Mouse (Mus musculus) lung, embryonic 16.5 days (tissue): ENCODE data around the gene Ube2r2. TPM values are rescaled to one million over a fixed set of nuclear protein-coding genes. Genes with fewer than 3 reads are reported as not detected.
A peak's percentile ranks its signal among the peaks of the same experiment; 100 is the strongest.

ENCODE experiments used
- ATAC-seq: fragments of 200-750 bp; cut with Nextera tagmentation; 2 replicates; pipeline ENCODE4 v1.8.0; 2017; ENCODE audit warnings: low read depth, mild to moderate bottlenecking, moderate library complexity
- H3K27ac ChIP-seq: fragments of 300-500 bp; sonication (generic); 2 replicates; pipeline ENCODE4 v1.5.1; 2014; ENCODE audit warnings: mild to moderate bottlenecking, control low read depth, low read length
- H3K27me3 ChIP-seq: fragments of 300-500 bp; sonication (generic); 2 replicates; pipeline ENCODE4 v1.6.1; 2014; ENCODE audit warnings: low read depth, low read length, mixed read lengths; ENCODE audit not compliant: control insufficient read depth, insufficient read depth
- H3K36me3 ChIP-seq: fragments of 300-500 bp; sonication (generic); 2 replicates; pipeline ENCODE4 v1.6.1; 2014; ENCODE audit warnings: low read length; ENCODE audit not compliant: control insufficient read depth, insufficient read depth
- H3K4me1 ChIP-seq: fragments of 300-500 bp; sonication (generic); replicated peaks from 2 replicates; pipeline ENCODE4 v1.6.1; 2014; ENCODE audit warnings: low read length, mixed read lengths; ENCODE audit not compliant: control insufficient read depth, insufficient read depth
- H3K4me2 ChIP-seq: fragments of 300-500 bp; sonication (generic); 2 replicates; pipeline ENCODE4 v1.6.1; 2014; ENCODE audit warnings: low read depth, low read length, control low read depth
- H3K4me3 ChIP-seq: fragments of 300-500 bp; sonication (generic); 2 replicates; pipeline ENCODE4 v1.5.1; 2014; ENCODE audit warnings: mild to moderate bottlenecking, low read length, control low read depth
- H3K9ac ChIP-seq: fragments of 300-500 bp; sonication (generic); 2 replicates; pipeline ENCODE4 v1.6.1; 2014; ENCODE audit warnings: low read length, control low read depth
- H3K9me3 ChIP-seq: fragments of 300-500 bp; sonication (generic); 2 replicates; pipeline ENCODE4 v1.6.1; 2016; ENCODE audit warnings: low read length; ENCODE audit not compliant: control insufficient read depth
- WGBS: fragments of 180-500 bp; shearing (Covaris S2); extraction: QIAGEN DNeasy Blood & Tissue Kit; methylation state at CpG from one replicate; pipeline ENCODE4 v1.1.7; 2014; 5-methylcytosine and 5-hydroxymethylcytosine counted together
- polyA plus RNA-seq: library from polyadenylated mRNA; unstranded; fragments of >200 nt; fragmentation: Nextera tagmentation; extraction: Ambion mirVana; gene quantifications from 2 replicates; pipeline ENCODE4 v1.2.1, GENCODE M21; 2015

Gene Ube2r2
- polyA plus RNA-seq, 1 experiment from 2014 or later, result 72.9 TPM

- Histone ChIP-seq H3K9ac (no peak overlapping the region), H3K4me2 (no peak overlapping the region), H3K9me3 (no peaks in the 10 kb centered on the region), H3K36me3 (no peaks in the 10 kb centered on the region), H3K4me1 (peaks cover 6% of the 10 kb centered on the region; the same call in 1 of the 2 replicates), H3K27ac (no peak overlapping the region), H3K4me3 (no peak overlapping the region), H3K27me3 (no peaks in the 10 kb centered on the region)
- no peak for ATAC-seq
- WGBS, result 91% methylated on average over 1 of the region's 1 CpGs
Observed at GRCm38 (mm10) chr4:41158251-41158650, 22.7 kb downstream of the Ube2r2 start.

GRCm38 (mm10) chr4:41161232-41161631 lies 25.7 kb downstream of the Ube2r2 start:
- ATAC-seq, result no peak
- H3K9me3 ChIP-seq, result no peaks in the 10 kb centered on the region
- no peak overlapping the region for H3K4me2 ChIP-seq
- H3K4me1 ChIP-seq, result peaks cover 10% of the 10 kb centered on the region
- no peak overlapping the region for H3K4me3 ChIP-seq
- H3K27me3 ChIP-seq, result no peaks in the 10 kb centered on the region
- H3K9ac ChIP-seq, result no peak overlapping the region
- H3K27ac ChIP-seq, result no peak overlapping the region
- H3K36me3 ChIP-seq, result no peaks in the 10 kb centered on the region
- WGBS, result 94% methylated on average over 3 of the region's 3 CpGs

- no peak for ATAC-seq
- WGBS, result 30% methylated on average over 2 of the region's 2 CpGs
- Histone ChIP-seq H3K27ac (no peak overlapping the region), H3K9ac (no peak overlapping the region), H3K4me3 (no peak overlapping the region), H3K4me2 (no peak overlapping the region), H3K27me3 (no peaks in the 10 kb centered on the region), H3K9me3 (no peaks in the 10 kb centered on the region), H3K36me3 (no peaks in the 10 kb centered on the region; the same call in 1 of the 2 replicates), H3K4me1 (peaks cover 5% of the 10 kb centered on the region)
Observed at GRCm38 (mm10) chr4:41164974-41165373, 29.4 kb downstream of the Ube2r2 start.

- Histone ChIP-seq H3K4me1 (peaks cover 5% of the 10 kb centered on the region), H3K4me3 (no peak overlapping the region), H3K4me2 (no peak overlapping the region), H3K27me3 (no peaks in the 10 kb centered on the region), H3K27ac (no peak overlapping the region), H3K36me3 (no peaks in the 10 kb centered on the region; the same call in 1 of the 2 replicates), H3K9ac (no peak overlapping the region), H3K9me3 (no peaks in the 10 kb centered on the region)
- WGBS, result 63% methylated on average over 6 of the region's 6 CpGs
- peak; percentile 26; the same call in 1 of the 2 replicates for ATAC-seq
Observed at GRCm38 (mm10) chr4:41165693-41166475, 30.3 kb downstream of the Ube2r2 start.

- no peak overlapping the region for H3K4me2 ChIP-seq
- no peak overlapping the region for H3K27ac ChIP-seq
- H3K4me3 ChIP-seq, result no peak overlapping the region
- H3K9ac ChIP-seq, result no peak overlapping the region
- no peak for ATAC-seq
- 61% methylated on average over 2 of the region's 2 CpGs for WGBS
- H3K36me3 ChIP-seq, result peaks cover 8% of the 10 kb centered on the region
- H3K4me1 ChIP-seq, result no peaks in the 10 kb centered on the region
- no peaks in the 10 kb centered on the region for H3K9me3 ChIP-seq
- H3K27me3 ChIP-seq, result no peaks in the 10 kb centered on the region
Observed at GRCm38 (mm10) chr4:41170970-41171369, 35.4 kb downstream of the Ube2r2 start.

- no peaks in the 10 kb centered on the region for H3K4me1 ChIP-seq
- no peaks in the 10 kb centered on the region for H3K9me3 ChIP-seq
- H3K4me2 ChIP-seq, result no peak overlapping the region
- H3K27ac ChIP-seq, result no peak overlapping the region
- ATAC-seq, result no peak
- H3K36me3 ChIP-seq, result peaks cover 18% of the 10 kb centered on the region
- no peak overlapping the region for H3K9ac ChIP-seq
- no peaks in the 10 kb centered on the region for H3K27me3 ChIP-seq
- H3K4me3 ChIP-seq, result no peak overlapping the region
- WGBS, result 80% methylated on average over 2 of the region's 2 CpGs
Observed at GRCm38 (mm10) chr4:41174631-41175030, 39.1 kb downstream of the Ube2r2 start.

GRCm38 (mm10) chr4:41179825-41180725 lies 44.5 kb downstream of the Ube2r2 start:
- WGBS, result 70% methylated on average over 15 of the region's 15 CpGs
- ATAC-seq, result 0 out of 2 replicates have a peak, but pooled peaks have one; percentile 12
- H3K36me3 ChIP-seq, result peaks cover 23% of the 10 kb centered on the region

GRCm38 (mm10) chr4:41189809-41190208 lies 54.3 kb downstream of the Ube2r2 start:
- Histone ChIP-seq H3K4me1 (no peaks in the 10 kb centered on the region), H3K4me2 (no peak overlapping the region), H3K4me3 (no peak overlapping the region), H3K9me3 (no peaks in the 10 kb centered on the region), H3K9ac (no peak overlapping the region), H3K36me3 (peaks cover 38% of the 10 kb centered on the region), H3K27me3 (no peaks in the 10 kb centered on the region), H3K27ac (no peak overlapping the region)
- no peak for ATAC-seq
- WGBS, result 92% methylated on average over 2 of the region's 2 CpGs

More at GRCm38 (mm10) chr4:41179825-41180725, 44.5 kb downstream of the Ube2r2 start:
- H3K9me3 ChIP-seq, result no peaks in the 10 kb centered on the region
- H3K4me1 ChIP-seq, result 0 out of 2 replicates have a peak, but pooled peaks cover 3% of the 10 kb centered on the region
- H3K4me3 ChIP-seq, result no peak overlapping the region
- no peak overlapping the region for H3K9ac ChIP-seq
- no peak overlapping the region for H3K27ac ChIP-seq
- no peak overlapping the region for H3K4me2 ChIP-seq
- no peaks in the 10 kb centered on the region for H3K27me3 ChIP-seq
